Mouse (Mus musculus) Muller cell, postnatal 12 days (primary cell): ENCODE data around the gene Adamts20.
"Not testable (repeated sequence)": the region's sequence is repeated elsewhere in the genome, so short reads cannot be mapped to it uniquely, and the experiment has no call there.

Source experiments
- DNase-seq: peaks from one replicate; pipeline ENCODE4 v3.0.0-alpha.2; 2015; ENCODE audit errors: inconsistent ontology term

Adamts20 gene

GRCm38 (mm10) chr15:94465318-94465717 lies at the start of gene Adamts20:
Gene Adamts20 (minus strand): TSS chr15:94465418.
- no peak for DNase-seq

DNA sequence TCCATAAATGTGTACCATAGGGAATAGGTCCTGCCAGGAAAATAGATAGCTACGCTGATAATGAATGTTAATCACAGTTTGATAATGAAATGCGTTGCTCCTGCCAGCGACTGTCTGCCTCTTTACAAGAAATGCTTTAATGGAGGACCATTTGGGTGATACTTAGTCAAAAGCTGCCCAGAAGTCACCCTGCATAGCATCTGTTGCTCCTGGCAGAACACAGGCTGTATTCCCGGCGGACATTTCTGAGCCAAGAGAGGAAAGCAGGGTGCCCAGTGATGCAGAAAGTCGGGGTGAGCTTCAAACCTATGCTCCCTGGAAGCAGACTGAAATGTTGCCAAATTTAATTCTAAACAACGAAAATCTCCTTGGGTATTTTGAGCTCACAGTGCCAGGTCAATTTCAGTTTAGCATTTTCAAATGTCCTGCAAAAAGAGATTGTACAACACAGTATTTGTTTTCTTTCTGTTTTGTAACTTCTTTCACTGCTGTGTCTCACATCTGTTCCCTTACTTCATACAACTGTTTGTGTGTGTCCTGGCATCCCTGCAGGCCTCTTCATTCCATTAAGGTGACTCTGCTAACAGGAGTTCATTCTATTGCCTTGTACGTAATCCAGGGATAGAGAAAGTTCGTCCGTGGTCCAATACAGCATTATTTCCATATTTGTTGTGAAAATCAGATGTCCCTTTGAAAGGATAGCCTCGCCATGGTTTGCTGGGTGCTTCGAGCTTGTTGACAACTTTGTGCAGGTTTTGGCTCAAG lies 38.4 kb upstream of the Adamts20 start:
- DNase-seq: peak; percentile 64

DNA sequence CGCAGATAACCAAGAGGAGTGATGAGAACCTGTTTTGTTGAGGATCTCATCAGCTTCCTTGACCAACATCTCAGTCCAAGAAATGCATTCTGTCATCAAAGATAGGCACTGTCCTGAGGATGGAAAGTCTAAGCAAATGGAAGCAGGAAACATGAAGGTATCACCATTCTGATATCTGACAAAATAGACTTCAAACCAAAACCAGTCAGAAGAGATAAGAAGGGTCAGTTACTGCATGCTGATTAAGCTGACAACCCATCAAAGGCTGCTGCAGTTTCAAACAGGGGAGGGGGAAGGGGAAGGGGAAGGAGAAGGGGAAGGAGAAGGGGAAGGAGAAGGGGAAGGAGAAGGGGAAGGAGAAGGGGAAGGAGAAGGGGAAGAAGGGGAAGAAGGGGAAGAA lies 34.0 kb upstream of the Adamts20 start:
- DNase-seq: no peak

DNA sequence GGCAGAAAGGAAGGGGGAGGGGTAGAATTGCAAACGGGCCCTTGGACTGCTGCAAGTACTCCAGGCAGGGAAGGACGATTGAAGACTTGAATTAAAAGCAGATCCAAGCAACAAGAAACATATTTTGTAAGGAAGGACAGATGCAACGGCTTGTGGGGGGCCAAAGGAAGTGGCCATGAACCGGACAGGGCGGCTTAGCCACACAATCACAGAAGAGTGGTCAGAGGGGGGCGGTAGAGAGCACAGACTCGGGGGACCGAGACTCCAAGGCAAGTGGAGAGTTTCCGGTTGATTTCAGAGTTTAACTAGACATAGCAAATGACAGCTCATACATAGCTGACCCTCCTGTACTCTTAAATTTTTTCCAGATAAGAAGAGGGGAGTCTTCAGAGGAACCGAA lies 30.7 kb upstream of the Adamts20 start:
- DNase-seq: no peak

DNA sequence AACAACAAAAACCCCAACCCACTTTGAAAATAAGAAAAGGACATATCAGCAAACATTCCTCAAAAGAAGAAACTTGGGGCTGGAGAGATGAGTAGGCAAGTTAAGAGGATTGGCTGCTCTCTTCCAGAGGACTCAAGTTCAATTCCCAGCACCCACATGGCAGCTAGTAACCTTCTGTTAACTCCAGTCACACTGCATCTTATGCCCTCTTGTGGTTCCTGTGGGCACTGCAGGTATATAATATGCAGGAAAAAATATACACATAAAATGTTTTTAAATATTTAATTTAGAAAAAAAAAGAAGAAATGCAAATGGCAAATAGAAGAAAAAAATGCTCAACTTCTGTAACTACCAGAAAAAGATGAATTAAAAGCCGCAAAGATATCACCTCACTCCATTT lies 29.2 kb upstream of the Adamts20 start:
- no peak for DNase-seq

GRCm38 (mm10) chr15:94489433-94489832 lies 24.2 kb upstream of the Adamts20 start:
- no peak for DNase-seq

DNA sequence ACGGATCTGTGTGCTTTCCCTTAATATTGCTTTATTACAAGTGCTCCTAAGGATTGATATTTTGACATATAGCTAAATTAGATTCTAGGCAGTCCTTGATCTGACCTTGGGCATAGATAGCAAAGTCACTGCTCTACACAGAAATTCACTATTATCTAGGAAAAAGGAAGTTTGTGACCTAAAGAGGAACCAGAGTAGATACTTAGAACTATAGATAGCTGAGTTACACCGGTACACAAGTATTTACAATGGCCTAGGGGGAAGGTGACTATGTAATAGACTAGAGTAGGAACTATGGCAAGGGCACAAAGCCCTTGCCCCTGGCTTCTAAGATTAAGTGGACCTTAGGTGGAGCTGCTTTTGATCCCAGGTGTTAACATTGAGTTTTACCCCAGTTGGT lies 22.8 kb upstream of the Adamts20 start:
- DNase-seq: not testable (repeated sequence)

- DNase-seq: no peak
Measured at GRCm38 (mm10) chr15:94482555-94482954, 17.3 kb upstream of the Adamts20 start.

- no peak for DNase-seq
Measured at GRCm38 (mm10) chr15:94480792-94481191, 15.6 kb upstream of the Adamts20 start.

DNA sequence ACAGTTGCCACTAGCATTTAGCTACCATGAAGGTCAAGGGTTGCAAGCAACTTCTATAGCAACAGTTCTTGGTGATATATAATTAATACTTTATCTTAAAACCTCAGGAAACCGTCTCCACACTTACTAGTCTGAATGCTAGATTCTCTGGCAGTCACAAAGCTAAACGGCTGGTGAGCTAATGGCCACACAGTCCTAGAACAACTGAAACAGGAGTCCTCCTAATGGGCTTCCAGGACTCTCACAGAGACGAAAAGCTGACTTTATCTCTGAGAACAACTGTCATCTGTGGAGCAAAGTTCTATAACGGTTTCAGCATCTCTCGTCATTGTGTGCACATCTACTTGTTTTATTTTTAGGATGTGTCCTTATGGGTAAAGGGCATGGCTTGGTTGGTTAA lies 15.0 kb upstream of the Adamts20 start:
- no peak for DNase-seq

DNA sequence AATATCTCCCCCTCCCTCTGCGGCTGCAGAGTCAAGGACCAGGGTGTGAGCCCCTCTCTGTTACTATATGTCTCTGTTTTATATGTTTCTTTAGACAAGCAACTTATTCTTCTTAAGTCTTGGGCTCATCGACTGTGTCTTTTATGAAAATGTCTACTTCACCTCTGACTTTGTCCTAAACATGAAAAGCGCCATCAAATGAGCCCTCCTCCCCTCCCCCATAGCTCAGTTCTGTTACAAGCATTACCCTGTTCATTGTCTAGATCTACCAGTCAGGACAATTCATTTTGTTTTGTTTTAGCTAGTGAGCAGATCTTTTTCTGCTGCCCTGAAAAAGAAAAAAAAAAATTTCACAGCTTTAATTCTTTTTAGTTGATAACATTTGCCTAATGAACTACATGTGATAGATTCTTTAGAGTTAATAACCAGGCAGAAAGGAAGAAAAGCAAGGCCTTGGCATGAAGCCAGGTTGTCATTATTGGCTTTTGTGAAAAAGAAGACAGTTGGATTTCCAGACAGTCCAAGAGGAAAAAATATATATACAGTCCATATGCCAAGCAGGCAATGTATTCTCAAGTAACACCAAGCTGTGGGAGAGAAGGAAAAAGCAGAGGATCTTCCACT lies 14.4 kb upstream of the Adamts20 start:
- no peak for DNase-seq

GRCm38 (mm10) chr15:94478706-94479105 lies 13.5 kb upstream of the Adamts20 start:
- peak; percentile 23 for DNase-seq

GRCm38 (mm10) chr15:94477287-94477686 lies 12.1 kb upstream of the Adamts20 start:
- DNase-seq: no peak

GRCm38 (mm10) chr15:94475975-94476374 lies 10.8 kb upstream of the Adamts20 start:
- no peak for DNase-seq

DNA sequence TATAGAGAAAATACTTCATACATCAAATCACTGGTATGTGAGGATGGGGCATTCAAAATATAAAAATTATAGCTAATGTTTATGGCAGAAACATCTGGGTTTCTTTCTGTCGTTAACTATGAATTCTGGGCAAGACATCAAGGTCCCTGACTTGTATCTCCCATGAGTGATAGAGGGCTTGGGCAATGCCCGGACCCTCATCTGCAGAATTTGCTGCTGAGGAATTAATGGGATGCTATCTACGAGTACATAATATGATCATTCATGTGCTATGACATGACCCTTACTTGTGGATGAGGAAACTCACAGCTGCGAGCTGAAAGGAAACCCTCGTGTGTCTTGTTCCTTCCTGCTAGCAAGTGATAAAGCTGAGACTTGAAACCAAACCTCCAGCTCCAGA lies 5.1 kb upstream of the Adamts20 start:
- DNase-seq: no peak

- no peak for DNase-seq
Measured at GRCm38 (mm10) chr15:94464881-94465280, 337 bp downstream of the Adamts20 start.

GRCm38 (mm10) chr15:94463251-94463650 lies 2.0 kb downstream of the Adamts20 start:
- peak; percentile 30 for DNase-seq

DNA sequence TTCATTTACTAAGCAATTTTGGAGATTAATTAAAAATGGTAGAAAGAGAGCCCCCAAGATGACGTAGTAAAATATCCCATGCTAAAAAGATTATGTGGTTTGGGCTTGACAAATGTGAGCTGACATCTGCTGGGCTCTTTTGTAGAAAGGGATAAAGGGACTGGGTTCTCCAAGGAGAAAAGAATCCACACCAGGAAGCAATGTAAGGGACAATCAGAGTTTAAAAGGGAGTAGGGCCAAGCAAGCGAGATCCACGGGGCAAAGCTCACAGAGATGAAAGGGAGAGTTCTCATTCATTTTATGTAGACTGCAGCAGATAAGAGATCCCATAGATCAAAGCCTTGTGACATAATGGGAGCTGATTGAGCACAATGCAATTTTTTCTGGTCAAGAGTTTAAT lies 3.0 kb downstream of the Adamts20 start:
- DNase-seq: peak; percentile 79

- DNase-seq: no peak
Measured at GRCm38 (mm10) chr15:94461166-94461565, 4.1 kb downstream of the Adamts20 start.

DNA sequence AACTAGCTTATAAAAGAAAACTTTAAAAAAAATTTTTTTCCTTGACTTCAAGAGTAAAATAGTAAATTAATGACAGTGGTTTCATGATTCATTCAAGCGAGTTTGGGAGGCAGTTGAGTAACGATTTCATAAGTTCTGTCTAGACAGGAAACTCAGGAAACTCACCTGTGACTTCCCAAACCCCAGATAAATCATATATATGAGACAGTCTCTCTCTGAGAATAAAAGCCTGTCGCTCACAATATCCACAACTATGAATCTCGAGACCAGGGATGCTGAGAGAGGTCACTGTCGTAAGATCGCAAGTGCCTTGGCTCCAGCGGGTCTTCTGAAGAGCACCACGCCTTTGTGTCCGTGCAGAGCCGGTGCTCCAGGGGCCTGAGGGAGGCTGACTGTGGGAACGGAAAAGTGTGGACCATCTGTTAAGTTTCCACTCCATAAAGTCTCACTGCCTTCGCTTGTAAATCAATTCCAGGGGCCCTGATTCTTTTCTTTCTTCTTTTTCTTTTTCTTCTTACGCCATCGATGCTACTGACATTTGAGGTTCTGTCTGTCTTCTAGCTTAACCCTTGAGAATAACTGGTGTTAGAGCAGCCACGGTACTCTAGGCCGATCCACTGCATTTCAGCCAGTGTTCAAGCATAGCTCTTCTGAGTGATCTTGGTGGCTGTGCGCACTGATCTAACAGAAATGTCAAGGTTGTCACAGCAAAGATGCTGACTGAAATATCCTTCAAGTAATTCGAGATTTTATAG lies 7.4 kb downstream of the Adamts20 start:
- no peak for DNase-seq

DNA sequence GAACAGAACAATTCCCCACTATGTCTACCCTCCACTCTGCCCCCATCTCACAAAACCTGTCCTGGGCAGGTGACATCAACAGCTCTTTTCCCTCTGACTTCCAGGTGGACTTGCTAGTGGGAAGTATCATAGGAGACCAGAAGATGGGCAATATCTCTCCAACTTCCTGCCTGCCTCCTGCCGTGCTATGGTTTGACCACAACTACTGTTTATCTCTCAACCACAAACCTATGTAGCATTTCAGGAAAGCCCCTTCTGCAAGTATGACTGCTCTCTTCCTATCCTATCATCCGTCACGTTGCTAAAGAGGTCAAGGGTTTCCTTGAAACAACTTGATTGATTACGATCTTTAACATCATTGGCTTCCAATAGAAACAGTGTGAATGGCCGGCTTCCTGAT lies 12.4 kb downstream of the Adamts20 start:
- no peak for DNase-seq

DNA sequence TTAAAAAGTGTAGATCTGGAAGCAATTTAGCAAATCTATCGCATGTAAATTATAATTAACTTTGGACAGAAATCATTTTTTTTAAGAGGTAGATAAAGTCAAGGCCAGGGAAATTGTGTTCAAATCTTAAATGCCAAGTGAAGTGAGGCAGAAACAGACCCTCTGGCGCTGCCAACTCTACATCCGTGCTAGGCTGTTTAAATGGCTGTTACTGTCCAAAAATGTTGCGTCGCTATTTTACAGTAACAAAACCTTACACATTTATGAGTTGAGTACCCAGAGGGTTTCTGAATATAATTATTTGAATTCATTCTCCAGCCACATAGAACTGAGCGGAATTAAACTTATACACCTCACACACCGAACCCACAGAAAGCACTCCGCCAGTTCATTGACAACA lies 13.6 kb downstream of the Adamts20 start:
- DNase-seq: no peak
